Mouse (Mus musculus) thymus, adult 2 months (tissue): Measurements from ENCODE around the gene Gmppa. TPM values are rescaled to one million over a fixed set of nuclear protein-coding genes. Genes with fewer than 3 reads are reported as not detected.

ENCODE experiments used
- DNase-seq: peaks from one replicate; pipeline ENCODE4 v3.0.0; 2021
- H3K27ac ChIP-seq: fragments of 200-500 bp; 2 replicates; pipeline ENCODE4 v1.5.1; 2012; ENCODE audit warnings: low read length, control low read depth; ENCODE audit not compliant: control insufficient read depth, insufficient read depth
- H3K27me3 ChIP-seq: fragments of 200-500 bp; 2 replicates; pipeline ENCODE4 v1.6.1; 2012; ENCODE audit warnings: mild to moderate bottlenecking, low read length, moderate library complexity, mixed read lengths; ENCODE audit not compliant: control insufficient read depth, insufficient read depth
- H3K36me3 ChIP-seq: fragments of 200-500 bp; 2 replicates; pipeline ENCODE4 v1.6.1; 2012; ENCODE audit warnings: mild to moderate bottlenecking, low read length, moderate library complexity; ENCODE audit not compliant: control insufficient read depth, insufficient read depth
- H3K4me1 ChIP-seq: fragments of 200-500 bp; replicated peaks from 2 replicates; pipeline ENCODE4 v1.6.1; 2012; ENCODE audit warnings: low read length; ENCODE audit not compliant: control insufficient read depth, insufficient read depth
- H3K4me3 ChIP-seq: fragments of 200-500 bp; 2 replicates; pipeline ENCODE4 v1.5.1; 2012; ENCODE audit warnings: mild to moderate bottlenecking, low read length, control low read depth, moderate library complexity; ENCODE audit not compliant: control insufficient read depth, insufficient read depth
- CTCF ChIP-seq: fragments of 200-500 bp; IDR thresholded peaks from 2 replicates; pipeline ENCODE4 v1.5.1; 2012; ENCODE audit warnings: mild to moderate bottlenecking, control low read depth, low read length, moderate library complexity, borderline replicate concordance; ENCODE audit not compliant: control insufficient read depth, poor library complexity, insufficient read depth; ENCODE audit errors: extremely low read depth
- POLR2A ChIP-seq: fragments of 200-500 bp; IDR thresholded peaks from 2 replicates; pipeline ENCODE4 v1.6.1; 2012; ENCODE audit warnings: mild to moderate bottlenecking, low read length, control low read depth, moderate library complexity; ENCODE audit not compliant: control insufficient read depth, poor library complexity, insufficient read depth; ENCODE audit errors: extremely low read depth
- WGBS: fragments of 180-500 bp; shearing (Covaris S2); methylation state at CpG from one replicate; pipeline ENCODE4 v1.1.7; 2018; 5-methylcytosine and 5-hydroxymethylcytosine counted together
- polyA plus RNA-seq: library from polyadenylated mRNA; depleted of rRNA; stranded (reverse); fragments of >200 nt; gene quantifications from 2 replicates; pipeline ENCODE4 v1.2.3, GENCODE M21; 2012

Gmppa gene
- polyA plus RNA-seq, 1 experiment: 128 TPM

DNA sequence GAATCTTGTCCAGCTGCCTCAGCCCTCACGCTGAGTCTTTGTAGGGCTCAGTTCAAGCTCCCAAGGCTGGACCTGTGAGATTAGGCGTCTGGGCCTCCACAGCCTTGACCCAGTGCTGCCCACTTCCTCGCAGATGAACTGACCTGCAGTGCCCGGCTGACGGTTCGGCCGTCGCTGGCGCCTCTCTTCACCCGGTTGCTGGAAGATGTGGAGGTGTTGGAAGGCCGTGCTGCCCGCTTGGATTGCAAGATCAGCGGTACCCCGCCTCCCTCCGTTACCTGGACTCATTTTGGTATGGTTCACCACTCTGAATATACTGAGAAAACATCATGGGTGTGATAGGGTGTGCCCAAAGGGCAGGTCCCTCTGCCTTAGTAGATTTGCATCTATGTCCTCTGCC is 29.6 kb upstream of the Gmppa start:
- H3K27ac ChIP-seq: no peak overlapping the region
- 97% methylated on average over 15 of the region's 15 CpGs for WGBS
- no peak for DNase-seq
- TF ChIP-seq POLR2A (no peak), CTCF (no peak)
- H3K4me1 ChIP-seq: no peaks in the 10 kb centered on the region
- H3K4me3 ChIP-seq: no peak overlapping the region
- H3K36me3 ChIP-seq: no peaks in the 10 kb centered on the region
- no peaks in the 10 kb centered on the region for H3K27me3 ChIP-seq

DNA sequence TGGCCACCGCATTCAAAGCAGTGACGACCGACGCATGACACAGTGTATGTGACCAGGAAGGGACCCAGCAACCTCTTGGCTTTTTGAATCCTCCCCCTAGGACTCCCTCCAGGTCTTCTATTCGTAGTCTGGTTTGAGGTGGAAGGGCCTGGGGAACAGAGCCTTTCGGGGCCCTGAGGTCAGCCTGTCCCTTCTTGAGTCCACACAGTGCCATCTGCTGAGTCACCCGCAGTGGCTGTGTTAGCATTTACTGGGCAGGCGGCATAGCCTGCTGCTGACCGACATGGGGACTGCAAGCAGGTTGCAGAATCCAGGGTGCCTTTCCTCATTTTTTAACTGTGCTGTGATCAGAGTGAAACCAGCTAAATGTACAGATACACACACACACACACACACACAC is 28.7 kb upstream of the Gmppa start:
- no peaks in the 10 kb centered on the region for H3K4me1 ChIP-seq
- no peaks in the 10 kb centered on the region for H3K36me3 ChIP-seq
- DNase-seq: no peak
- no peak for TF ChIP-seq CTCF
- no peak for TF ChIP-seq POLR2A
- H3K27ac ChIP-seq: no peak overlapping the region
- WGBS: 96% methylated on average over 9 of the region's 9 CpGs
- H3K27me3 ChIP-seq: no peaks in the 10 kb centered on the region
- H3K4me3 ChIP-seq: no peak overlapping the region

DNA sequence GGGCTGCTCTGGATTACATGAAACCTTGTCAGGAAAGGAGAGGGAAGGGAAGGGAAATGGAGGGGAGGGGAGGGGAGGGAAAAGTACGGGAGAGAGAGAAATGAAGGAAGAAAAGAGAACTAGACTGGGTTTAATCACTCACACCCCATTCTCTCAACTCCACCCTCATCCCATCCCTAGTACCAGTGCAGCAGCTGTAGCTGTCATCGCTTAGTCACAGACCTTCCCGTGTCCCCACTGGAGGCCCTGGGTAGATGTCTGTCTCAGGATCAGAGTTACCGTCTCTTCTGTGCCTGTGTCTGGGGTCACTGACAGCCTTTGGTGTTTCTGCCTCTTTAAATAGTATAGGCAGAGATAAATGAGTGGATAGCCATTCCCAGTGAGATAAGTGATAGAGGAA is 27.5 kb upstream of the Gmppa start:
- Histone ChIP-seq H3K27ac (no peak overlapping the region), H3K4me3 (no peak overlapping the region), H3K27me3 (no peaks in the 10 kb centered on the region), H3K4me1 (no peaks in the 10 kb centered on the region), H3K36me3 (no peaks in the 10 kb centered on the region)
- TF ChIP-seq POLR2A (no peak), CTCF (no peak)
- no peak for DNase-seq
- WGBS: 78% methylated on average over 4 of the region's 4 CpGs

DNA sequence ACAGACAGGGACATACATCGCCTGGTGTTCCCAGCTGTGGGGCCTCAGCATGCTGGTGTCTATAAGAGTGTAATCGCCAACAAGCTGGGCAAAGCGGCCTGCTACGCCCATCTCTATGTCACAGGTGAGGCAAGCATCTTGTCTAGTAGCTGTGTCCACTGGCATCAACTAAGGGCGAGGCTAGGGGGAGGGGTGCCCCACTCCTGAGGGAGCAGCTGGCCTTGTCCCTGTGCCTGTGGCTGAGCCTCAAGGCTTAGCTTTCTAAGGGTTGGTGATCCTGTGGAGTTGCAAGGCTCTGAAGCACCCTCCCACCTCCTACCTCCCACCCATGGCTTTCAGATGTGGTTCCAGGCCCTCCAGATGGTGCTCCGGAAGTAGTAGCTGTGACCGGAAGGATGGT is 25.8 kb upstream of the Gmppa start:
- no peaks in the 10 kb centered on the region for H3K27me3 ChIP-seq
- no peak overlapping the region for H3K27ac ChIP-seq
- H3K36me3 ChIP-seq: no peaks in the 10 kb centered on the region
- WGBS: 92% methylated on average over 7 of the region's 7 CpGs
- no peaks in the 10 kb centered on the region for H3K4me1 ChIP-seq
- DNase-seq: no peak
- TF ChIP-seq CTCF (no peak), POLR2A (no peak)
- H3K4me3 ChIP-seq: no peak overlapping the region

DNA sequence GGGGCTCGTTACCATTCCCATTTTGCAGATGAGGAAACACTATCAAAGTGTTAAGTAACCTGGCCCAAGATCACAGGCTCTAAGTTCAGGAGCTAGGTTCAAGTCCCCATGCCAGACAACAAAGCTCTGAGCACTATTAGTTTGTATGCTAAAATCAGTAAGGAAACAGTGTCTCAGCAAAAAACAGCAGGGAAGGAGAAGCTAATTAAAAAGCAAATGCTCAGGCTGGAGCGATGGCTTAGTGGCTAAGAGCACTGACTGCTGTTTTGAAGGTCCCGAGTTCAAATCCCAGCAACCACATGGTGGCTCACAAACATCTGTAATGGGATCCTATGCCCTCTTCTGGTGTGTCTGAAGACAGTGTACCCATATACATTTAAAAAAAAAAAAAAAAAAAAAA is 23.5 kb upstream of the Gmppa start:
- Histone ChIP-seq H3K27me3 (no peaks in the 10 kb centered on the region), H3K36me3 (no peaks in the 10 kb centered on the region), H3K4me1 (no peaks in the 10 kb centered on the region), H3K4me3 (no peak overlapping the region), H3K27ac (no peak overlapping the region)
- TF ChIP-seq CTCF (no peak), POLR2A (no peak)
- WGBS: 99% methylated on average over 3 of the region's 3 CpGs
- no peak for DNase-seq

DNA sequence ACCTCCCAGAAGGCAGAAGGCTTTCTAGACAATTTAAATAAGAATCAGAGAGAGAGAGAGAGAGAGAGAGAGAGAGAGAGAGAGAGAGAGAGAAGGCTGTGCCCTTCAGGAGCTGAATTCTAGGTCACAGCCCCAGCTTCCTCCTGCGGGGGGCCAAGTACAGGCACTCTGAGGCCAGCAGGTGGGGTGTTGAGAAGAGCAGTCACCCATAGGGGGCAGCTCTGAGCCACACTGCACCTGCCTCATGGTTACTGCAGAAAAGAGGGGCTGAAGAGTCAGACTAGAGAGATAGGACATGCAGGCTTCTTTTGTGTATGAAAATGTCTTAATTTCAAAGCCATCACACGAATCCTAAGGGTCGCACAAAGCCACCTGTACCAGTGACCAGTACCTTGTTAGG is 22.0 kb upstream of the Gmppa start:
- Histone ChIP-seq H3K4me3 (no peak overlapping the region), H3K27ac (no peak overlapping the region), H3K4me1 (no peaks in the 10 kb centered on the region), H3K36me3 (no peaks in the 10 kb centered on the region), H3K27me3 (no peaks in the 10 kb centered on the region)
- WGBS: 56% methylated on average over 3 of the region's 3 CpGs
- DNase-seq: peak; percentile 65
- no peak for TF ChIP-seq POLR2A
- TF ChIP-seq CTCF: 0 out of 2 replicates have a peak, but pooled peaks have one; percentile 41

DNA sequence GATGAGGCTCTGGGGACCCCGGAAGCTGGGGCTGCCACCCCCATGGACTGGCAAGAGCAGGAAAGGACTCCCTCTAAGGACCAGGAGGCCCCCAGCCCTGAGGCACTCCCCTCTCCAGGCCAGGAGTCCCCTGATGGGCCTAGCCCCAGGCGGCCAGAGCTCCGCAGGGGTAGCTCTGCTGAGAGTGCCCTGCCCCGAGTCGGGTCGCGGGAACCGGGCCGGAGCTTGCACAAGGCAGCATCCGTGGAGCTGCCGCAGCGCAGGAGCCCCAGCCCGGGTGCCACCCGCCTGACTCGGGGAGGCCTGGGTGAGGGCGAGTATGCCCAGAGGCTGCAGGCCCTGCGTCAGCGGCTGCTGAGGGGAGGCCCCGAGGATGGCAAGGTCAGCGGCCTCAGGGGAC is 13.9 kb upstream of the Gmppa start:
- no peak overlapping the region for H3K4me3 ChIP-seq
- H3K36me3 ChIP-seq: no peaks in the 10 kb centered on the region
- H3K27ac ChIP-seq: no peak overlapping the region
- H3K4me1 ChIP-seq: no peaks in the 10 kb centered on the region
- TF ChIP-seq CTCF (no peak), POLR2A (no peak)
- peaks cover 6% of the 10 kb centered on the region; the same call in 1 of the 2 replicates for H3K27me3 ChIP-seq
- no peak for DNase-seq
- WGBS: 8% methylated on average over 20 of the region's 20 CpGs
